Mouse (Mus musculus) 416B (cell line): ENCODE data around the gene Madcam1.

Experiments used
- DNase-seq: peaks from one replicate; pipeline ENCODE4 v3.0.0; 2011; ENCODE audit warnings: low read depth

Gene Madcam1

DNA sequence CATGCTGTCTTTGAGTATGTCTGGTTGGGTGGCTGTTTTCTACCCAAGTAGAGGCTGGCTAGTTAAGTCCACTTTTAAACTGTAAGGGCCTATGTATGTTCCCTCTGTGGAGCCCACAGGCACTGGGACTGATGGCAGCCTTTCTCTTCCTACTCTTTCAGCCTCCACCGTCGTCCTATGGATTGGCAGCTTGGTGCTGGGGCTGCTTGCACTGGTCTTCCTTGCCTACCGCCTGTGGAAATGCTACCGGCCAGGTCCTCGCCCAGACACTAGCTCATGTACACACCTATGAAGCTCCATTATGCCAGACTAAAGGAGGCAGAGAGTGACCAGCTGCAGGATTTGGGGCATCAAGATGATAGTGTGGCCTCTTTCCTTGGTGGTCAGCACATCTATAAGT is 3.7 kb downstream of the Madcam1 start:
- DNase-seq = no peak

DNA sequence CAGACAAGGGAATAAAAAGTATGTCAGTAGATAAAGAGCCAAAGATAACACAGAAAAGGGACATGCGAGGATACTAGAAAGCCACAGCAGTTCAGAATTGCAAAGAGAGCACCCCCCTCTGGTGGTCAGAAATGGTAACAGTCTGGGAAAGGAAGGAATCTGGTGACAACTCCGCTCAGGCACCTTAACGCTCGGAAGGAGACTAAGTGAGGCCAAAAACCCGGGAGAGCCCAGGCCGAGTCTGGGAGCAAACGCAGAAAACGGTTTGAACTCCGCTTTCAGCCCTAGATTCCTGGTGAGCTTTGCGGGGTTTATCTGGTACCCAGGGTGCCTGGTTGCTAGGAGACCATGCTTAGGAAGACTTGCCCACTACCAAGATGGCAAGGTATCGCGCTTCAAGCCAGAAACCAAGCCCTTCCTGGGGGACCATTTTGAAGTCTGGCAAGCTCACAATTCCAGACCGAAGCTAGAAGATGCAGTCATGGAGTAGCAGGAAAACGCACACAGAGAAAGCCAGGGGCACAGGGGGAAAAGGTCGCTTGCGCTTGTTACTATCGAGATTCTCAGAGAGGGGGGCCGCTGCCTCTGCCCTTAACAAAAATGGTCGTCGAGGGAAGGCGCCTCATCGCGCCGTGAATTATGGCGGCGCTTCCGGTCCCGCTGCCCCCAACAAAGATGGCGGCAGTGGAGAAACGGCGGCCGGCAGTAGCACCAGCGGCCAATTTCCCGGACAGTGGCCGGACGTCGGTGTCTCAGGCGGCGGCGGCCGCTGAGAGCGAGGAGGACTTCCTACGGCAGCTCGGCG is 4.6 kb downstream of the Madcam1 start, which contains the start of gene Tpgs1:
Gene Tpgs1, plus strand, starts transcription at position 599 of the 805 bp plus-strand sequence.
- peak; percentile 98 for DNase-seq

DNA sequence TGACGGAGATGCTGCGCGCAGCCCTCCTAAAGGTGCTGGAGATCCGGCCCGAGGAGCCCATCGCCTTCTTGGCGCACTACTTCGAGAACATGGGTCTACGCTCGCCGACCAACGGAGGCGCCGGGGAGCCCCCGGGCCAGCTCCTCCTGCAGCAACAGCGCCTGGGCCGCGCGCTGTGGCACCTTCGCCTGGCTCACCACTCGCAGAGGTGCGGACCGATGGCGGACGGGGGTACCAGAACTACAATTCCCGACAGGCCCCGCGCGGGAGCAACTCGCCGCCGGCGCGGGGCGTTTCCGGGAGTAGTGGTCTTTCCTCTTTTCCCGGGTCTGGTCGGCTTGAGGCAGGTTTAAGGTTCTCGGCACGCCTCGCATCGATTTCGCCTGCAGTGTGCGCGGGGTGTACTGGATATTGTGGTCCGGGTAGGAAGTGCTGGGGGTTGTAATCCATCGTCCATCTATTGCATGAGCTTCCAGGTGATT is 5.3 kb downstream of the Madcam1 start:
- DNase-seq = peak; percentile 66

DNA sequence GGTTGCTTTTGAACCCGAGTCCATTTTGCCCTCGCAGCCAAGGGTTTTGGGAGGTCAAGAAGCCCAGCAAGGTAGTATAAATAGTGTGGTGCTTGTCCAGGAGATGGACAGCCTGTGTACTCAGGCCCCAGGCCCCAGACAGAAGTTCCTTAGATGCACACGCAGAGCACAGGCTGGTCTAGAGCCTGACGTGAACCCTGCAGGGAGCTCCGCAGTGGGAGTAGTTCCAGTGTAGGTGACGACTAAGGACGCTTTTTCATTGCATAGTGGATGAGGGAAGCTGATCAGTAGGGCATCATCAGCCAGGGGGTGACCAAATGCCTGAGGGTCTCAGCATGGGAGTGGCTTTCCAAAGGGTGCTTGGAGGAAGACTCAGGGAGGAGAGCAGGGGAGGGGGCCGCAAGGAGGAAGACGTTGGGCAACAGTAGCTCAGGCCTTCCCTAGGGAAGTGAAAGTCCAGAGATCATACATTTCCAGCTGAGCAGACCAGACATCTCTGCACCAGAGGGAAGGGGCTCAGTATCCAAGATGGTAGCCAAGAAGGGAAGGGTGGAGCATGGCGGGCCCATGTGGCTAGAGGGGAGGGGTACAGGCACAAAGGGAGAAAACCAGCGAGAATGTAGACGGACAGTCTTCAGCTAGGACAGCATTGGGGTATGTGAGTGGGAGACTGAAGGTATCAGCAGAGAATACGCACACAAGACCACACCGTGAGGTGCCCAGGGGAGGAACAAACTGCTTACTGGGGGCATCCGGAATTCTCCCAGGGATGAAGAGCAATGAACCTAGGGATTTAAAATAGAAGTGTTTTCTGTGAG is 5.9 kb downstream of the Madcam1 start:
- no peak for DNase-seq

DNA sequence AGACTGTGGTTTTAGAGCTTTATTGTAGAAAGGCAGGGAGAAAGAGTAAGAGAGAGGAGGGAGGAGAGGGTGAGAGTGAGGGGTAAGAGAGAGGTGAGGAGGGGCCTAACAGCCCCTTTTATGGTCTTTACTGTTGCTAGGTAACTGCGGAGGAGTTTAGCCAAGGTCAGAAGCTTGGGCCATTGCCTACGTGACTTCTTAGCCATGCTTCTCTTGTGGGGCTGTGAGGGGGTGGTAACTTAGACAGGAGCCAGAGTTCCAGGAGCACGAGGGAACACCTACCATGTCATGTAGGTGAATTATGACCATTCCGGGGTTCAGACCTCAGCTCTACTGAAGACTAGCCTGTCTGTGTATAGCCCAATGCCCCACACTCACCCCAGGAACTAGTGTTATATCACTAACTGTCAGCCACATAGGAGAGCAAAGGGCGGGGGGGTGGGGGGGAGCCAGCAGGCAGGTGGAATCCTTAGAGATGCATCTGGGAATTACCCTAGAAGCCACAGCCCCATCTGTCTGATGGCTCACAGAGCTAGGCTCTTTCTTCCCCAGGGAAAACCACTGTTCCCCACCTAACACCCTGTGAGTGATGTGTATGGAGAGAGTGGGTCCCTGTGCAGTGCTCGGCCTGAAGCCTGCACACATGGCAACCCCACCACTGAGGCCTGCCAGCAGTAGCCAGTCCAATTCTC is 7.2 kb downstream of the Madcam1 start:
- no peak for DNase-seq

DNA sequence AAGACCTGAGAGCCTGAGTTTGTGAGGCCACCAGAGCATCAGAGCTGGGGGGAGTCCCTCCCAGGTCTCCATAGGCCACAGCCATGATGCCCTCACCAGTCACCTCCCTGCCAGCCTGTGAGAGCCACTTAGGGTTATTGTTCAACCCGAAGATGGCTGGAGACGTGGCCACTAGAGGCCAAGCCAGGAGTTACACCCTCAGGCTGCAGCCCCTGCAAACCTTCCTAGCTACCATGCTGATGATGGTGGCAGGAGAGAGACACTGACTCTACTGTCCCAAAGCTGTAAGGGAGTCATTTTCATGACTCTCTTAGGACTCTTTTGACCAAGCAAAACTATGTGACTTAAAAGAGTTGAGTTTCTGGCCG is 7.7 kb downstream of the Madcam1 start:
- DNase-seq = peak; percentile 20

DNA sequence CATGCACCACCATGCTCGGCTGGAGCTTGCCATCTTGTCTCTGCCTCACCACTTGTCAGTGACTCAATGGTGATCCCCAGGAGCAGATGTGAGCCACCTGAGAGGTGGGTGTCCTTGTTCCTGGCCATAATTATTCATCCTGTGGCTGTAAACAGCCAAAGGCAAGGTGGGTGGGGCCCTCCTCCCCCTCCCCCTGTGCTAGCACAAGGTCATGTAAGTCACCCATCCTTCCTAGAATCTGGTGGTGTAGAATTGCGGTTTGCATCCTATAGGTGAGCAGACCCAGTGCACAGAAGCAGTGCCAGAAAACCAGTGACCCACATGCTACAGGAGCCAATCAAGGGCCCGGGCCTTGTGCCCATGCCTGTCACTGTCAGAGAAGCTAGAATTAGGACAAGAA is 8.7 kb downstream of the Madcam1 start:
- DNase-seq = no peak

DNA sequence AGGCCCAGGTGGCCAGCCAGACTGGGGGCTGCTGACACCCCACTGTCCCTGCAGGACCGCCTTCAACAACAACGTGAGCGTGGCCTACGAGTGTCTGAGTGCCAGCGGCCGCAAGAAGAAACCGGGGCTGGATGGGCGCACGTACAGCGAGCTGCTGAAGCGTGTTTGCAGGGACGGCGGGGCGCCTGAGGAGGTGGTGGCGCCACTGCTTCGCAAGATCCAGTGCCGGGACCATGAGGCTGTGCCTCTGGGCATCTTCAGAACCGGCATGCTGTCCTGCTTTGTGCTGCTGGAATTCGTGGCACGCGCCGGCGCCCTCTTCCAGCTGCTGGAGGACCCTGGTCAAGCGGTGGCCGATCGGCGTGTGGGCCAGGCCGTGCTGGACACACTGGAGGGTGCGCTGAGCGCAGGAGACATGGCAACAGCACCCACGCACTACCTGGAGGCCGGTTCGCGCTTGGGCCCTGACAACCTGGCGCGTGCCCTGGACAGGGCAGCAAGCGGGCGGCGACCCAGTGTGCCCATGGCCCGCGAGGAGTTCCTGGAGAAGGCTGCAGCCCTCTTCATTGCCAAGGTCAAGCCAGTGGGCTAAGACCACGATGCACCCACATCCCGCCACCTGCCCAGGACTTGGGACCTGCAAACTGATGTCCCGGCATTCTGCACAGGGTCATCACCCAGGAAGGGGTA is 11.1 kb downstream of the Madcam1 start:
- DNase-seq = no peak

DNA sequence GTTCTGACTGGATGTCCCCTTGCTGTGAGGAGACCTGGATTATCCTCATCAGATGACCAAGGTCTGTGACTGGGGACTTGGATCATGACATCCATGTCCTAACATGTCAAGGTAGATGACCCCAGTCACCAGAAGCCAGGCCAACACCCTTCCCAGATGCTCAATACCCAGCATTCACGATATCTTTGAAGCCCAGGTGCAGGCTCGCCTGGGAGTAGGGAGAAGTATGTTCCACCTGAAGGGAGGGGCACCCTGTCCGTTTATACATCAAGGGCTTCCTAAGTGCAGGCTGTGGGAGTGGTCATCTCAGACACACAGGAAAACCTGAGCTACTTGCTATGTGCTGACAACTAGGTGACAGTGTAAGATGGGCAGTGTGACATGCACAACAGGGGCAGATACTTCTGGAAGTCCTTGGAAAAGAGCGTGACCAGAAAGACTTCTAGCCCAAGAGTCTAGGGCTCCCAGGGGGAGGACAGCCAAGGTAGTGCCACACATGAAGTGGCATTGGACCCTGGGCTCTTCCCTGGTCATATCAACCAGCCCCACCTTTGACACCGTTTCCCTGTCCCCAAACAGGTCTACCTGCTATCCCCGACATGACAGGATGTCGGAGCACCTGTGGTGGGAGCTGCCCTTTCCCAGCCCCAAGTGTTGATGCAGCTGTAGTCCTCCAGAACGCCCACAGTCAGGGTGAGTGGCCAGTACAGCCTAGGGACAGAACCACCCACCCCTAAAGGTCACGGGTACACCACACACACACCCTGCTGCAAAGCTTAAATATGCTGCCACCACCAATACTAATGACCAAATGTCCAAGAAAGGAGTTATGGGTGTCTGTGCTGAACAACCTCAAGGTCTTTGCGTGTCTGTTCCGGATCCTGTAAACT is 16.5 kb downstream of the Madcam1 start:
- DNase-seq = no peak

DNA sequence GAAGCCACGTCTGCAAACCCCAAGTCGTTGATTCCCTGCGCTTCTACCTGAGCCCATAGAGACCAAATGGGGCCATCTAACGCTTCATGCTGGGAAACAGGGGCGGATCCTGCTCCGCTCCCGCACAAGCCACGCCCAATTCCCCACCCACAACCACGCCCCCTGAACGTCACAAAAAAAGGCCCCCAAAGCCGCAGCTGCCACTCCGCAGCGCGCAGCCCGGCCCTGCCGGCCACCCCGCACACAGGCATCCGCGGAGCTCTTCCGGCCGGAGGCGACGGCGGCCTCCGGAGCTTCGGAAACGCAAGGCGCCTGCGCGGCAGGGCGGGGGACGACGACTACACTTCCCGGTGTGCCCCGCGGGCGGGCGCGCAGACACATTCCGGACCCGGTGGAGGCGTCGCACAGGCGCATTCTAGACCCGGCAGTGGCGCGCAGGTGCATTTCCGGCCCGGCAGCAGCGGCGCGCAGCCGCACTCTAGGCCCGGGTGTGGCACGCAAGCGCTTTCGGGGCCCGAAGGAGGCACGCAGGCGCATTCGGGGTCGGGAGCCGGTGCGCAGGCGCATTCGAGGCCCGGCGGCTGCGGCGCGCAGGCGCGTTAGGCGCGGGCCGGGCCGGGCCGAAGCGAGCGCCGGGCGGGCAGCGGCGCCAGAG is 17.4 kb downstream of the Madcam1 start, which contains the start of gene Cdc34:
Gene Cdc34, plus strand, starts transcription at position 605 of the 655 bp plus-strand sequence.
- DNase-seq = peak; percentile 99

DNA sequence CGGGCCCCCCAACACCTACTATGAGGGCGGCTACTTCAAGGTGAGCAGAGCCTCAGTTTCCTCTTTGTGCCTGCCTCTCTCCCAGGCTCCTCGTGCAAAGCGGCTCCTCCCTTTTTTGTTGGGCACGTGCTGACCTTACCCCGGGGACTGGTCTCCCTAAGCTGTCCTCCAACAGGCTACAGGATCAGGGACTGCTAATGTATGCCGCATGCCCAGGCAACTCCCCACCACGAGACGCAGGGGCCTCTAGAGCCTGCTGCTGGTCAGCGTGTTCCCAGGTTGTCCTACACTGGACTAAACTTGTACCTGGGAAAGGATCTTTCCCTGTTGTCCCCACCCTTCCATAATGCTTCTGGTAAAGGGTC is 18.2 kb downstream of the Madcam1 start:
- DNase-seq = peak; percentile 49

DNA sequence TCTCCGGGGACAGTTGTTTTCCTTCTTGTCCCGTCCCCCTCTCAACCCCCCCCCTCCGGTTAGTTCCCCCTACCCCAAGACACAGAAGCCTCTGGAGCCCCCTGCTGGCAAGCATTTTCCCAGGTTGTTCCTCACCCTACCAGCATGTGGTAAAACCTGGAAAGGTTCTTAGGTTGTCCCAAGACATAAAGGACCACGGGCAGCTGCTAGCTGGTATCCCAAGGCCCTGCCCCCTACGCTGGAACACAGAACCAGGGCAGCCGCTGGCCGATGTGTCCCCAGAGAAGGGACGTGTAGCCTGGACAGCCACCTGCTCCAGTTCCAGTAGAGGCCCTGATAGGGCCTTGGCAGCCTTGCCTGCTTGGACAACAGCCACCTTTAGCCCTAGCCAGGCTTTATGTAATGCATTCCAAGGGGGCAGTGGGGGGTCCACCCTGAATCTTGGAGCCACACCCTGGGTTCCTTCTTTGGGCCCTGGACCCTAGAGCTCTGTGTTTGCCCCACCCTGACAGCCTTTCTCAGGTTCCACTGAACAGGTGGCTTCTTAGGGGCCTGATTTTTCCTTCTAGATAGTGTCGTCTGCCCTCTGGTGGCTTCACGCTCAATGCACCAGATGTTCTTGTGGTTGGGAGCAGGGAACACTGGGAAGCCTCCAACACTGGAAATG is 18.7 kb downstream of the Madcam1 start:
- peak; percentile 77 for DNase-seq

DNA sequence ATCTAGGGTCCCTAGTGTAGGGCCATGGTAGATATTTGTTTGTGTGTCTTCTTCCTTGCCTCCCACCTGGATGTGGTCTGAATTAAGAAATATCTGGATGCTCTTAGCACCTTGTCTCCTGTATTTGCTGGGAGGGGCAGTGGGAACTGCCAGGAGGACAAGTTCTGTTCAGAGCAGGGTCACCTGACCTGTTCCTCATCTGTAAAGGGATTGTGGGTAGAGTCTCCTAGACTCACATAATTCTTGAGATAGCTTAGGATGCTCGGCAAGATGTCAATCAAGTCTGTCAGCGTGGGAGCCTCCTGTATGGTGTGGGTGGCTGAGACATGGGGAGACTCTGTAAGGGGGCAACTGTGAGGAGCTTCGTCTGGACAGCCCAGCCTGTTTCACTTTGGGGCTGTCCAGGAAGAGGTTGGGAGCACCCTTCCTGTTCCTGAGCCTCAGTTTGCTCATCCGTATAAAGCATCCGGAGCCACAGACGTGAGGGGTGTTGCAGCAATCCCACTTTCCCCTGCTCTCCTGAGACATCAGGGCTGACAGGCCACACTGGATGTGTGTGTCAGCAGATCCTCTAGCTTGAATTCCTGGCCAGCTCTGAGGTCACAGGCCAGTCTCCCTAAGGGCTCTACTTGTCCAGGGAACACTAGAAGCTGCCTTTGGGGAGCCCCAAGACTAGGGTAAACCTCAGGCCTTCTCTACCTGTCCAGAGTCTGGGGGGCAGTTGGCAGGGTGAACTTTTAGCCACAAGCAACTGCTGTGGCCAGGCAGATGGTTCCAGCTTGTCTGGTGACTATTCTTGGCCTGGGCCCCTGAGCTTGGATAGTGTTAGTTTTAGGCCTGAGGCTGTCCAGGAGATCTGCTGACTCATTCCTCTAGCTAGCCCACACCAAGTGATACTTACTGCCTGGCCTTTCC is 19.6 kb downstream of the Madcam1 start:
- peak; percentile 61 for DNase-seq

DNA sequence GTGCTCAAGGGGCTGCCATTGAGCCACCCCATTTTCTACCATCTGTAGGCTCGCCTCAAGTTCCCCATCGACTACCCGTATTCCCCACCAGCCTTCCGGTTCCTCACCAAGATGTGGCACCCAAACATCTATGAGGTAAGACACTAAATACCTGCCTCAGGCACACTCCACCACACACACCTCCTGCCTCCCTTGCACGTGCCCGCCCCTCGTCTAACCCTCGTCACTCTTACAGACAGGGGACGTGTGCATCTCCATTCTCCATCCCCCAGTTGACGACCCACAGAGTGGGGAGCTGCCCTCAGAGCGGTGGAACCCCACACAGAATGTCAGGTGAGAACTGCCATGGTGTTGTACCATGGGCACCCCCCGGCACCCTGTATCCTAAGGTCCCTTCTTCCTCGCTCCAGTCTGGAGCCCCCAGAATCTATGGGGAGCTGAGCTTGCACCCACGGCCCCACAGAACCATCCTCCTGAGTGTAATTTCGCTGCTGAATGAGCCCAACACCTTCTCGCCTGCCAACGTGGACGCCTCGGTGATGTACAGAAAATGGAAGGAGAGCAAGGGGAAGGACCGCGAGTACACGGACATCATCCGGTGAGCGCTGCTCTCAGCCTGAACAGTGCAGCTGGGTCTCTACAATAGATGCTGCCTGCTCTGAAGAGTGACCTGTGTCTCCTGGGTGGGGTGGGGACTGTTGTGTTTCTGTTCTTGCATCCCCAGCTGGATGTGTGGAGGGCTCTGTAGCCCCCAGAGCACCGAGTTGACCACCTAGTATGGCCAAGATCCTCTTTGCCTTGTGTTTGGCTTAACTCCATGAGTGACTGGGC is 20.6 kb downstream of the Madcam1 start:
- DNase-seq = no peak

DNA sequence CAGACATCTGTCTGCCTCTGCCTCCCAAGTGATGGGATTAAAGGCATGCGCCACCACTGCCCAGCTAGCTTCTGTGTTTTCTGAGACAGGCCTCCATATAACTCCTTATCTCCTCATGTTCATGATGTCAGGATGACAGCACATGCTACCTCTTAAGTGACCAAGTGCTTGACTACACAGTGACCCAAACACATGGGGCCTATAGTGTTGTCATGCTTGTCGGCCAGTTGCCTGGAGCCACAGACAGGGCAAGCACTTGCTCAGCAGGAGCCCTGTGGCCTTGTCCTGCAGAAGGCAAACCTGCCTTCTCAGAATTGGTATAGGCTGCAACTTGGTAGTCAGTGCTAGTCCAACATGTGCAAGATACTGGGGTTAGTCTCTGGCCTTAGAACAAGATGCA is 21.9 kb downstream of the Madcam1 start:
- DNase-seq = no peak

DNA sequence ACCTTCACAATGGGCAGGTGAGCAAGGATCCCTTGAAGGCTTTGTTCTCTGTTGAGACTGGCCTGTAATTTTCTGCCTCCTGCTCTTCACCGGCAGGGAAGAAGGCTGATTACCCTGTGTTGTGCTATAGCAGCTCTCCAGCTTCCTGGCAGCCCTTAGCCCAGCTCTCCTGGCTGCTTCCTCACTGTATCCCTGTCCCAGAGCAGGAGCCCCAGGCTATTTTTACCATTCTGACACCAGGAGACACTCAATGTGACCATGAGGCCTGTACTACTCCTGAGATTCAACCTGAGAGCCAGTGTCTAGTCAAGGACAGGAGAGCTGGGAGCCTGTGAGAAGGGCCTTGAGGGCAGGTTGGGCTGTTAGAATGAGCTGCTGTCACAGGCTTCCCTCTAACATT is 22.3 kb downstream of the Madcam1 start:
- no peak for DNase-seq

DNA sequence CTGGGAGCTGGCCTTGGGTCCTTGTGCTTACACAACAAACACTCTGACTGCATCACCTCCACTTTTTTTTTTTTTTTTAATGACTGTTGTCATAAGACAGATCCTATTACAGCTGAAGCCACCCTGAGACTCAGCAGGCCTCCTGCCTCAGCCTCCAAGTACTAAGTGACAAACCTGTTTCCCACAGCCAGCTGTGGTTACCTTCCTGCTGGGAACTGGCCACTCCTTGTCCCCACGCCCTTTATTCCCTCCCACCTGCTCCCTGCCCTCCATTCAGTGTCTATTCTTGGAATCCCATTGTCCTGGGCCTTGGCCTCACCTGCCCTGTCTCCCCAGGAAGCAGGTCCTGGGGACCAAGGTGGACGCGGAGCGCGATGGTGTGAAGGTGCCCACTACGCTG is 23.2 kb downstream of the Madcam1 start:
- DNase-seq = no peak

DNA sequence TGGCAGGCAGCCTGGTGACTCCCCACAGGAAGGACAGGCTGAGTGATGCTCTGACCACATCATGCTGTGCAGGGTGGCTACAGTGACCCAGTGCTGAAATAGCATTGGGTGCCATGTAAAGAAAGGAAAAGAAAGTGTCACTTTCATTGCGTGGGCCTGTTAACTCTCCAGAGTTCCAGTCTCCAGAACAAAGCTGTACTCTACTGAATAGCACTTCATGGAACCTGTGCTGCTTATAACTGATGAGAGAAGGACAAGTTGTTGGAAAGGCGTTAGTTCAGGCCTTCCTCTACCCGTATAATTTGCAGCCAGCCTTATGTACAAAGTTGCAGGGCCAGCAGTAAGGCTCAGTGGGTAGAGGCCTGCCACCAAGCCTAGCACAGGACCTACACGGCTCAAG is 24.4 kb downstream of the Madcam1 start, which contains the start of gene Gzmm:
Gene Gzmm, plus strand, starts transcription at position 301 of the 400 bp plus-strand sequence.
- no peak for DNase-seq
